Mouse (Mus musculus) hindlimb bud, embryonic 11.5 days (tissue): ENCODE data around the gene Espl1.

ENCODE experiments used
- DNase-seq: peaks from one replicate; pipeline ENCODE4 v3.0.0-alpha.2; 2012; ENCODE audit warnings: low read depth, low spot score; ENCODE audit errors: extremely low spot score

Gene Espl1

GRCm38 (mm10) chr15:102295633-102296367 is at the start of gene Espl1:
Espl1 (plus strand) TSS chr15:102296266.
- DNase-seq = peak; percentile 85

- peak; percentile 91 for DNase-seq
These were observed 49.2 kb upstream of the Espl1 start for GRCm38 (mm10) chr15:102246866-102247251.

GRCm38 (mm10) chr15:102247252-102248130 is 48.6 kb upstream of the Espl1 start:
- no peak for DNase-seq

- no peak for DNase-seq
These were observed 47.8 kb upstream of the Espl1 start for GRCm38 (mm10) chr15:102248131-102248811.

- DNase-seq = no peak
These were observed 47.3 kb upstream of the Espl1 start for GRCm38 (mm10) chr15:102248812-102249191.

- DNase-seq = no peak
These were observed 46.8 kb upstream of the Espl1 start for GRCm38 (mm10) chr15:102249251-102249691.

GRCm38 (mm10) chr15:102249967-102250366 is 46.1 kb upstream of the Espl1 start:
- no peak for DNase-seq

- no peak for DNase-seq
These were observed 45.5 kb upstream of the Espl1 start for GRCm38 (mm10) chr15:102250521-102250920.

GRCm38 (mm10) chr15:102255547-102256255 is 40.4 kb upstream of the Espl1 start:
- DNase-seq = no peak

GRCm38 (mm10) chr15:102256431-102257201 is 39.5 kb upstream of the Espl1 start:
- no peak for DNase-seq

- DNase-seq = no peak
These were observed 38.6 kb upstream of the Espl1 start, which contains the start of gene Rarg for GRCm38 (mm10) chr15:102257202-102258075. Rarg (minus strand) TSS chr15:102257517.

GRCm38 (mm10) chr15:102258076-102258470 is 38.0 kb upstream of the Espl1 start:
- no peak for DNase-seq

- no peak for DNase-seq
These were observed 37.3 kb upstream of the Espl1 start for GRCm38 (mm10) chr15:102258581-102259253.

- no peak for DNase-seq
These were observed 33.5 kb upstream of the Espl1 start for GRCm38 (mm10) chr15:102262582-102262981.

- DNase-seq = no peak
These were observed 33.0 kb upstream of the Espl1 start for GRCm38 (mm10) chr15:102263037-102263436.

GRCm38 (mm10) chr15:102265548-102265947 is 30.5 kb upstream of the Espl1 start:
- DNase-seq = no peak

GRCm38 (mm10) chr15:102270274-102270960 is 25.6 kb upstream of the Espl1 start, which contains the start of gene Gm9918:
Gm9918 (plus strand) TSS chr15:102270563.
- DNase-seq = no peak

GRCm38 (mm10) chr15:102271441-102271840 is 24.6 kb upstream of the Espl1 start:
- no peak for DNase-seq
